Mouse (Mus musculus): ENCODE measurements around the gene Siah3. TPM values are rescaled to one million over a fixed set of nuclear protein-coding genes. Genes with fewer than 3 reads are reported as not detected.
A peak's percentile ranks its signal among the peaks of the same experiment; 100 is the strongest.

Siah3 gene
- polyA plus RNA-seq, 1 experiment, result not detected

- Histone ChIP-seq H3K4me3 (replicated peaks; ENCODE audit: control insufficient read depth, low read depth, low read length) (no peak overlapping the region), H3K27ac (ENCODE audit: control insufficient read depth, insufficient read depth, low read depth, low read length, poor library complexity) (no peak overlapping the region), H3K4me1 (ENCODE audit: control insufficient read depth, insufficient read depth, low read length) (no peaks in the 10 kb centered on the region)
- WGBS, result 72% methylated on average over 3 of the region's 3 CpGs
- TF ChIP-seq POLR2A (IDR thresholded peaks at IDR 0.05; ENCODE audit: borderline replicate concordance, control insufficient read depth, low read depth, low read length), result no peak
- TF ChIP-seq CTCF (IDR thresholded peaks at IDR 0.05; ENCODE audit: control insufficient read depth, insufficient read depth, low read length), result no peak
These were observed 45.8 kb downstream of the Siah3 start for GRCm38 (mm10) chr14:75501501-75501990.

- 82% methylated on average over 8 of the region's 8 CpGs for WGBS
- Histone ChIP-seq H3K4me1 (ENCODE audit: control insufficient read depth, insufficient read depth, low read length) (no peaks in the 10 kb centered on the region), H3K4me3 (replicated peaks; ENCODE audit: control insufficient read depth, low read depth, low read length) (no peak overlapping the region), H3K27ac (ENCODE audit: control insufficient read depth, insufficient read depth, low read depth, low read length, poor library complexity) (no peak overlapping the region)
- TF ChIP-seq CTCF (IDR thresholded peaks at IDR 0.05; ENCODE audit: control insufficient read depth, insufficient read depth, low read length) (no peak), POLR2A (IDR thresholded peaks at IDR 0.05; ENCODE audit: borderline replicate concordance, control insufficient read depth, low read depth, low read length) (no peak)
These were observed 46.7 kb downstream of the Siah3 start for GRCm38 (mm10) chr14:75502446-75502845.

- Histone ChIP-seq H3K4me3 (replicated peaks; ENCODE audit: control insufficient read depth, low read depth, low read length) (no peak overlapping the region), H3K27ac (ENCODE audit: control insufficient read depth, insufficient read depth, low read depth, low read length, poor library complexity) (no peak overlapping the region), H3K4me1 (ENCODE audit: control insufficient read depth, insufficient read depth, low read length) (no peaks in the 10 kb centered on the region)
- WGBS, result 64% methylated on average over 2 of the region's 2 CpGs
- no peak for TF ChIP-seq CTCF (IDR thresholded peaks at IDR 0.05; ENCODE audit: control insufficient read depth, insufficient read depth, low read length)
- no peak for TF ChIP-seq POLR2A (IDR thresholded peaks at IDR 0.05; ENCODE audit: borderline replicate concordance, control insufficient read depth, low read depth, low read length)
These were observed 48.5 kb downstream of the Siah3 start for GRCm38 (mm10) chr14:75504255-75504654.

GRCm38 (mm10) chr14:75505126-75505840, 49.5 kb downstream of the Siah3 start:
- Histone ChIP-seq H3K4me1 (ENCODE audit: control insufficient read depth, insufficient read depth, low read length) (no peaks in the 10 kb centered on the region), H3K27ac (ENCODE audit: control insufficient read depth, insufficient read depth, low read depth, low read length, poor library complexity) (no peak overlapping the region), H3K4me3 (replicated peaks; ENCODE audit: control insufficient read depth, low read depth, low read length) (no peak overlapping the region)
- WGBS, result 72% methylated on average over 8 of the region's 8 CpGs
- TF ChIP-seq CTCF (IDR thresholded peaks at IDR 0.05; ENCODE audit: control insufficient read depth, insufficient read depth, low read length) (no peak), POLR2A (IDR thresholded peaks at IDR 0.05; ENCODE audit: borderline replicate concordance, control insufficient read depth, low read depth, low read length) (no peak)

- Histone ChIP-seq H3K4me3 (replicated peaks; ENCODE audit: control insufficient read depth, low read depth, low read length) (no peak overlapping the region), H3K4me1 (ENCODE audit: control insufficient read depth, insufficient read depth, low read length) (no peaks in the 10 kb centered on the region), H3K27ac (ENCODE audit: control insufficient read depth, insufficient read depth, low read depth, low read length, poor library complexity) (no peak overlapping the region)
- no peak for TF ChIP-seq POLR2A (IDR thresholded peaks at IDR 0.05; ENCODE audit: borderline replicate concordance, control insufficient read depth, low read depth, low read length)
- no peak for TF ChIP-seq CTCF (IDR thresholded peaks at IDR 0.05; ENCODE audit: control insufficient read depth, insufficient read depth, low read length)
- 64% methylated on average over 3 of the region's 3 CpGs for WGBS
These were observed 50.5 kb downstream of the Siah3 start for GRCm38 (mm10) chr14:75506246-75506645.

- no peak overlapping the region for H3K27ac ChIP-seq (ENCODE audit: control insufficient read depth, insufficient read depth, low read depth, low read length, poor library complexity)
- H3K4me1 ChIP-seq (ENCODE audit: control insufficient read depth, insufficient read depth, low read length), result peaks cover 3% of the 10 kb centered on the region; the same call in 1 of the 2 replicates
- TF ChIP-seq CTCF (IDR thresholded peaks at IDR 0.05; ENCODE audit: control insufficient read depth, insufficient read depth, low read length) (no peak), POLR2A (IDR thresholded peaks at IDR 0.05; ENCODE audit: borderline replicate concordance, control insufficient read depth, low read depth, low read length) (no peak)
- H3K4me3 ChIP-seq (replicated peaks; ENCODE audit: control insufficient read depth, low read depth, low read length), result no peak overlapping the region
- WGBS, result 90% methylated on average over 6 of the region's 6 CpGs
These were observed 54.3 kb downstream of the Siah3 start for GRCm38 (mm10) chr14:75510125-75510524.

GRCm38 (mm10) chr14:75512946-75513345, 57.2 kb downstream of the Siah3 start:
- H3K4me1 ChIP-seq (ENCODE audit: control insufficient read depth, insufficient read depth, low read length), result peaks cover 8% of the 10 kb centered on the region; the same call in 1 of the 2 replicates
- H3K4me3 ChIP-seq (replicated peaks; ENCODE audit: control insufficient read depth, low read depth, low read length), result no peak overlapping the region
- 52% methylated on average over 3 of the region's 3 CpGs for WGBS
- H3K27ac ChIP-seq (ENCODE audit: control insufficient read depth, insufficient read depth, low read depth, low read length, poor library complexity), result no peak overlapping the region
- TF ChIP-seq CTCF (IDR thresholded peaks at IDR 0.05; ENCODE audit: control insufficient read depth, insufficient read depth, low read length) (no peak), POLR2A (IDR thresholded peaks at IDR 0.05; ENCODE audit: borderline replicate concordance, control insufficient read depth, low read depth, low read length) (no peak)

- peak overlapping the region; percentile 9 for H3K27ac ChIP-seq (ENCODE audit: control insufficient read depth, insufficient read depth, low read depth, low read length, poor library complexity)
- H3K4me3 ChIP-seq (replicated peaks; ENCODE audit: control insufficient read depth, low read depth, low read length), result no peak overlapping the region
- H3K4me1 ChIP-seq (ENCODE audit: control insufficient read depth, insufficient read depth, low read length), result peaks cover 8% of the 10 kb centered on the region; the same call in 1 of the 2 replicates
- TF ChIP-seq POLR2A (IDR thresholded peaks at IDR 0.05; ENCODE audit: borderline replicate concordance, control insufficient read depth, low read depth, low read length) (no peak), CTCF (IDR thresholded peaks at IDR 0.05; ENCODE audit: control insufficient read depth, insufficient read depth, low read length) (no peak)
- WGBS, result 7% methylated on average over 3 of the region's 3 CpGs
These were observed 60.4 kb downstream of the Siah3 start for GRCm38 (mm10) chr14:75516161-75516560.
